ENCODE assay signal across 9 mouse cellular contexts in genomic region chr1:86363671-86364070, GRCm38 (mm10). TPM values are rescaled to one million over a fixed set of nuclear protein-coding genes. Genes with fewer than 3 reads are reported as not detected.
DNase-seq lines count a peak whose midpoint lies in the region; ATAC-seq and TF ChIP-seq lines count a peak whose summit lies in the region.
"Had no signal": no experiment of that assay in that cellular context is flagged by ENCODE, and none has a peak within 500 bp of the region (broad histone marks: within the 10 kb centered on the region; RNA-seq: fewer than 3 reads in every experiment).

No protein-coding gene starts in this region.

- ATAC-seq in intestine, postnatal 0 days = no peak
- ATAC-seq in intestine, embryonic 15.5 days = no peak
- no peak for ATAC-seq in liver, embryonic 12.5 days

- H3K4me1 ChIP-seq in intestine, postnatal 0 days (replicated peaks; ENCODE audit: control insufficient read depth, insufficient read depth, low read length) = no peaks in the 10 kb centered on the region
- 0 out of 2 replicates have a peak, but pooled peaks cover 9% of the 10 kb centered on the region for H3K4me1 ChIP-seq in intestine, embryonic 15.5 days (replicated peaks)
- peaks cover 34% of the 10 kb centered on the region for H3K4me1 ChIP-seq in liver, embryonic 12.5 days

- peak; percentile 72 for TF ChIP-seq CTCF in intestine, postnatal 0 days (IDR thresholded peaks at IDR 0.05; ENCODE audit: low read depth)

- H3K9me3 ChIP-seq in intestine, postnatal 0 days (ENCODE audit: control insufficient read depth) = no peaks in the 10 kb centered on the region
- H3K9me3 ChIP-seq in intestine, embryonic 15.5 days = no peaks in the 10 kb centered on the region
- H3K9me3 ChIP-seq in liver, embryonic 12.5 days (replicated peaks) = no peaks in the 10 kb centered on the region
- H3K9me3 ChIP-seq: embryonic facial prominence, embryonic 15.5 days had no signal

- DNase-seq in A20 (ENCODE audit: low read depth, low spot score) (peak; percentile 76), MN1 (ENCODE audit: low spot score) (peak; percentile 21)
- no peak for DNase-seq in urinary bladder, adult 2 months (ENCODE audit: low spot score)
- DNase-seq in cerebellum, postnatal 4 days (ENCODE audit: low spot score in 2 of 2) = no peak
- DNase-seq in spleen, postnatal 14 days (ENCODE audit: low spot score in 2 of 2) = no peak

- no peak overlapping the region for H3K9ac ChIP-seq in intestine, postnatal 0 days (ENCODE audit: low read depth, low read length)
- no peak overlapping the region for H3K9ac ChIP-seq in intestine, embryonic 15.5 days
- H3K9ac ChIP-seq in liver, embryonic 12.5 days = no peak overlapping the region
- H3K9ac ChIP-seq: embryonic facial prominence, embryonic 15.5 days had no signal

- no peak overlapping the region for H3K4me2 ChIP-seq in intestine, postnatal 0 days (replicated peaks; ENCODE audit: low read depth)
- no peak overlapping the region for H3K4me2 ChIP-seq in intestine, embryonic 15.5 days (replicated peaks)
- H3K4me2 ChIP-seq in liver, embryonic 12.5 days = no peak overlapping the region
- H3K4me2 ChIP-seq: embryonic facial prominence, embryonic 15.5 days had no signal

- no peak overlapping the region for H3K4me3 ChIP-seq in intestine, postnatal 0 days (ENCODE audit: low read depth, low read length)
- no peak overlapping the region for H3K4me3 ChIP-seq in intestine, embryonic 15.5 days (replicated peaks)
- H3K4me3 ChIP-seq in liver, embryonic 12.5 days = no peak overlapping the region
- H3K4me3 ChIP-seq: embryonic facial prominence, embryonic 15.5 days had no signal

- no peaks in the 10 kb centered on the region for H3K36me3 ChIP-seq in intestine, postnatal 0 days (ENCODE audit: control insufficient read depth, insufficient read depth)
- H3K36me3 ChIP-seq in intestine, embryonic 15.5 days = no peaks in the 10 kb centered on the region
- H3K36me3 ChIP-seq in liver, embryonic 12.5 days = no peaks in the 10 kb centered on the region
- H3K36me3 ChIP-seq: embryonic facial prominence, embryonic 15.5 days had no signal

- no peaks in the 10 kb centered on the region for H3K27me3 ChIP-seq in intestine, postnatal 0 days (replicated peaks; ENCODE audit: control insufficient read depth, insufficient read depth, low read length)
- H3K27me3 ChIP-seq in intestine, embryonic 15.5 days (replicated peaks) = no peaks in the 10 kb centered on the region
- H3K27me3 ChIP-seq in liver, embryonic 12.5 days (replicated peaks) = no peaks in the 10 kb centered on the region
- H3K27me3 ChIP-seq: embryonic facial prominence, embryonic 15.5 days had no signal

- WGBS in intestine, postnatal 0 days = 21% methylated on average over 6 of the region's 6 CpGs
- WGBS in intestine, embryonic 15.5 days = 20% methylated on average over 6 of the region's 6 CpGs
- WGBS in liver, embryonic 12.5 days (ENCODE audit: insufficient replicate concordance) = 11% methylated on average over 6 of the region's 6 CpGs

- no peak overlapping the region for H3K27ac ChIP-seq in intestine, postnatal 0 days (ENCODE audit: low read depth, low read length)
- H3K27ac ChIP-seq in intestine, embryonic 15.5 days = no peak overlapping the region
- H3K27ac ChIP-seq in liver, embryonic 12.5 days = peak overlapping the region; percentile 32; the same call in 1 of the 2 replicates
- H3K27ac ChIP-seq: embryonic facial prominence, embryonic 15.5 days had no signal

RNA-seq across cellular contexts. Expression of gene Ncl, which starts 4.5 kb away (rescaled TPM):
- polyA plus RNA-seq in intestine, postnatal 0 days (2015; fragmentation: Nextera tagmentation; extraction: Ambion mirVana) = 172 and 188 TPM in 2 replicates
- polyA plus RNA-seq in intestine, embryonic 15.5 days (2015; fragmentation: Nextera tagmentation; extraction: Ambion mirVana) = 424 and 451 TPM in 2 replicates
- polyA plus RNA-seq in liver, embryonic 12.5 days (2016; fragmentation: Nextera tagmentation; extraction: Ambion mirVana) = 648 and 660 TPM in 2 replicates
- polyA plus RNA-seq in urinary bladder, adult 2 months (2012; rRNA removed) = 64.7 and 132 TPM in 2 replicates

Comparison
In these comparisons a context has a peak if more than half of its experiments do, and no peak if none do; other contexts are left out.
1. DNase-seq: peak in A20 (single experiment) and MN1 (single experiment); none in urinary bladder, adult 2 months (single experiment), cerebellum, postnatal 4 days (0 of 2) and spleen, postnatal 14 days (0 of 2).